Mouse (Mus musculus) E14TG2a.4 (cell line): ENCODE measurements around the gene Igf2bp3.

ENCODE experiments used
- CTCF ChIP-seq: conservative IDR thresholded peaks from 2 replicates; pipeline ENCODE4 v1.5.1; 2014; ENCODE audit warnings: low read length
- NANOG ChIP-seq: IDR thresholded peaks from 2 replicates; pipeline ENCODE4 v1.6.1; 2014; ENCODE audit warnings: borderline replicate concordance, low read length, mixed read lengths
- POU5F1 ChIP-seq: IDR thresholded peaks from 2 replicates; pipeline ENCODE4 v1.6.1; 2014; ENCODE audit warnings: low read length, borderline replicate concordance

- TF ChIP-seq CTCF (no peak), NANOG (no peak), POU5F1 (no peak)
Observed at GRCm38 (mm10) chr6:49156826-49157175, 58.0 kb downstream of the Igf2bp3 start.
